Mouse (Mus musculus) gastrocnemius, postnatal 36 days (tissue): Measurements from ENCODE around the gene Selp. TPM values are rescaled to one million over a fixed set of nuclear protein-coding genes. Genes with fewer than 3 reads are reported as not detected.

Experiments
- DNase-seq, 2 experiments: peaks; one replicate each; pipeline ENCODE4 v3.0.0; 2022
- intact Hi-C: fragments of 180-260 bp; cut with DNase I; formaldehyde crosslinking; loops from one replicate; pipeline ENCODE4 v1.15.1; 2025
- total RNA-seq, 2 experiments: library from RNA; stranded (reverse); gene quantifications; 2 replicates each; pipeline ENCODE4 v1.2.3; 2021

Selp gene
- total RNA-seq, 2 experiments from 2014 or later: 0.38 to 0.67 TPM

DNA sequence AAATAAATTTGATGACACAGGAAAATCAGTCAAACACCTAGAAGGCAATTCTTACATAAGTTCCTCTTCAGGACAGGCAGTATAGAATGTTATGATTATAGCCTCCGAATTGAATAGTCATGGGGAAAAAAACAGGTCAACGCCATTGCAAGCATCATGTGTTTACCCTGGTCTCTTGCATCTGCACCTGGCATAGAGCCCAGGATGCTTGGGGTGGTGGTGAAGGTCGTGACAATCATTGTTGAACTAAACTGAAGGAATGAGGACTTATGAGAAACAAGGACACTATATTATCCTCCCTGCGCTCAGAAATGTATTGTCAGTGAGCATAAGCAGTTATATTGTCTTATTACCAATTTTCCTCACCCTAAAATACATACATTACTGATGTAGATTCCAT lies 53.8 kb downstream of the Selp start:
- intact Hi-C loops: no loop called here
- no peak for DNase-seq

DNA sequence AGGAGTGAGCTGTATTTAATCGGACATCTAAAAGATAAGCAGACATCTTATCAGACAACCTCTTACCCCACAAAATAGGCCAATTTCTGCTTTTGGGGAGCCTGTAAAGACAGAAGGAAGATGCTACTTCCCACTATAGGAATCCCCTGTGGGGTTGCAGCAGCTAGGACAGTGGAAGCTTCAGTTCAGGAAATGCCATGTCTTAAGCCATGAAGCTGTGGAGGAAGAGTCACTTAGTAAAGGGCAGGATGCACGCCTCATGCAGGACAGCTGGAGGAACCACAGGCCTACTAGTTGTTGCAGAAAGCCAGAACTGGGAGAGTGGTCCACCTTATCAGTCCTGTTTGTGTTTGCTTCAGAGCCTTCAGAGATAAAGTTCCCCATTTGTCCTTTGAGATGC lies 55.4 kb downstream of the Selp start:
- DNase-seq: no peak
- intact Hi-C loops: no loop called here

DNA sequence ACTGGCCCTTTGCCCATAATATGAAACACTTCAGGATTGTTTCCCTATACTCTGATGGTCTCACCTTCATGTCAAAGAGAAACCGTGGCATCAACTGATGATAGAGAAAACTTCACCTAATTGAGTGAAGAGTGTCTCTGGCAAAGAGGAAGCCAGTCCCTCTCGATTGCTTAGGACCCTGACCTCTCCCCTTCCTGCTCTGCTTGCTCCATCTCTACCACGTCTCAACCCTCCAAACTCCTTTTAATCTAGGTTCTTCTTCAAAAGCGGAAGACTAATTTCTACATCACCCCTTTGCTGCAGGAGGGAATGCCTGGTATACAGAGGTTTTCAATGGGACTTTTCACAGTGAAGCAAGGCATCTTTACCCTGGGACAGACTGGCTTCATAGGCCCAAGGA lies 58.1 kb downstream of the Selp start:
- intact Hi-C loops: no loop called here
- no peak for DNase-seq

DNA sequence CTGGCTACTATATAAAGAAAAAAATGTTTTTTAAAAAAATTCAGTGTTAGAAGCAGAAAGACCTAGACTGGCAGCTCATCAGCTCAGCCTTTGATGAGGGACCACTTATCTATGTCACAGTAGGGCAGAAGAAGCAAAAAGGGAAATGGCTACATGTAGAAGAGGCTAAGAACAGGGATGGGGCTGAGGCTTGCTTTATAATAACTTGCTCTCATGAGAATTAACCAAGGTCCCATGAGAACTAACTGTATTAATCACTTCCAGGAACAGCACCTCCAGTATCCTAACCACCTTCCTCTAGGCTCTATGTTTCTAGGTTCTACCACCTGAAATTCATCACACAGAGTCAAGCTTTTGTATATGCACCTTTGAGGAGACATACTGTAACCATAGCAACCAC lies 61.8 kb downstream of the Selp start:
- intact Hi-C loops: no loop called here

DNA sequence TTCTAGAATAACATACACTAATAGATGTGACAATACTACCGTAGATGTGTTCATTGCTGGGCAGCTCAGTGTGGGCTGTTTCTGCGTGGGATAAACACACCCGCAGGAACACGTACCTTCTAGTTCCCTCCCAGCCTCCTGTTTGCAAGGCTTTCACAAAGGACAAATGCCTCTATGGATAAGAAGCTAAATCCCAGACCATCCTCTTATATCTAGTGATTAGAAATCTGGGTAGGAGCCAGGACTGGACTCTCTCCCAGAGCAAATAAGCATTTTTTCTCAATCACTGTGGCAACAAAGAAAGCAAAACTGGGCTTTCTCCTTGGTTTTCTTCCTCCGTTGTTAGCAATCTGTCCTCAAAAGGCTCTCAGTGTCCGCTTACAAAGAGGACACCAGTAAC lies 63.4 kb downstream of the Selp start:
- intact Hi-C loops: no loop called here
- DNase-seq: no peak

More for the DNA sequence above, 61.8 kb downstream of the Selp start:
- no peak for DNase-seq

DNA sequence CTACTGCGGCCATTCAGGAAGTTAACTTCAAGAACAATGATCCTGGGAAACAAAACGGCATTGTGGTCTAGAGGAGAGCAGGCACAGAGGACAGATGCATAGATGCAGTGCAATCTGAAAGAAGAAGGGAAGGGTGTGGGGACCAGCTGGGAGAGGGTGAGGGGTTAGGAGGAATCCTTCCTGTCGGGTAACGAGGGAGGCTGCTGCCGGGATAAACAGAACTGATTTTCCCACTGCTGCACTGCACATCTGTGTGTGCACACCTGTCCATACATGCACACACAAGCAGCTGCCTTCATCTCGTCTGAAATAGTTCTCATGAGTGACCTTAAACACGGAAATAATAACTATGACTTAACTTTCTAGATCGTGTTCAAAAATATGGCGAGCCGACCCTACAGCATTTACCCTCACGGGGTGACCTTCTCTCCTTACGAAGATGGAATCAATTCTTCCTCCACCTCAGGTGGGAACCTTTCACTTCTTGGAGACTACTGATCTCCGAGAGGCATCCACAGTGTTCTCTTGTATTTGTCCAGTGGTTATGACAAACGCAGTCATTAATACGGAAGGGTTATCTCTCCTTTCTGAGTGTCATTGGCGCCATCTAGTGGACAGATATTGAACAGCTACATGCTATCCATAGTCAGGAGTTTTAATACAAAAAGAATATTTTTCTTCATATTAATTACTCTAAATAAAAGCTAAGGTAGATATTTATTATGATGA lies 69.2 kb downstream of the Selp start:
- peak in 1 of 2 experiments; percentile 53 for DNase-seq
- intact Hi-C loops: no loop called here

DNA sequence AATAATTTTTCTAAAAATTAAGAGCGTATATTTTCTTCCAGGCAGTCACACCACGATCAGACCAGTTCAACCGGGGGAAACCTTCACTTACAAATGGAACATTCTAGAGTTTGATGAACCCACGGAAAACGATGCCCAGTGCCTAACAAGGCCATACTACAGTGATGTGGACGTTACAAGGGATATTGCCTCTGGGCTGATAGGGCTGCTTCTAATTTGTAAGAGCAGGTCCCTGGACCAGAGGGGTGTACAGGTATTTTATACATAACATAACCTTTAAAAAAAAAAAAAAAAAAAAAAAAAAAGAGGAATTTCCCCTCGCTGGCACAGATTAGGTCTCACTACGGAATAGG lies 69.8 kb downstream of the Selp start:
- intact Hi-C loops: no loop called here
- DNase-seq: no peak

DNA sequence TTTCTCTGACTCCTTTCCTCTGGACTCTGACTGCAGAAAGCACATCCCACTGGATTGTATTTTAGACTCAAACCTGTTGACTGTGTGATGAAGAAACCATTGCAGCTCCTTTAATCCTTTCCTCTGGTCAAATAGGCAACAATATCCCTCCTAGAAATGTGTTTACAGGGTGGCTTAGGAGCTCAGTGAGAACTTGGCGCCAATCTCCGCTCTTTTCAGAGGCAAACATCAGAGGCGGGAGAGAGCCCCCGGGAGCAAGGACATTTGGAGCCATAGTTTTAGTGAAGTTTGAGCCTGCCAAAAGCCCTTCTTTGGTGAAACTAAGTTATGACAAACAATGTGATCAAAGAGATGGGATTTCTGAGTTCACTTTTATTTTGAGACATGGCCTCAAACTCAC lies 70.3 kb downstream of the Selp start:
- no peak for DNase-seq
- intact Hi-C loops: no loop called here

DNA sequence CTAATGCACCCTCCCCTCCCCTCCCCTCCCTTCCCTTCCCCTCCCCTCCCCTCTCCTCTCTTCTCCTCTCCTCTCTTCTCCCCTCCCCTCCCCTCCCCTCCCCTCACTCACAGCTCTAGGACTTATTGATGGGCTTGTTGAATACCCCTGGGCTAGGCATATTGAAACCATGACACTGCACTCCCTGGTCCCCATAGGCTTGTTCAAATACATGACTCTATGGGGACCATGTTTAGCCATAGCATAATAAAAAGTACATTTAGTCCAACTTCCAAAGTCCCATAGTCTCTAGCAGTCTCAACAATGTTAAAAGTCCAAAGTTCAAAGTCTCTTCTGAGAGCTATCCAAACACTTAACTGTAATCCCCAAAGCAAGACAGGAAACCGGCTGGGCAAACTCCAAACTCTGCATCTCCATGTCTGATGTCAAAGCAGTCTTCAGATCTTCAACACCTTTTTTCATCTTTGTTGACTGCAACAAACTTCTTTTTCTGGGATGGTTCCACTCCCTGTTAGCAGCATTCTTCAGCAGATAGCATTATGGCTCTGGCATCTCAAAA lies 72.0 kb downstream of the Selp start:
- DNase-seq: no peak
- intact Hi-C loops: no loop called here

DNA sequence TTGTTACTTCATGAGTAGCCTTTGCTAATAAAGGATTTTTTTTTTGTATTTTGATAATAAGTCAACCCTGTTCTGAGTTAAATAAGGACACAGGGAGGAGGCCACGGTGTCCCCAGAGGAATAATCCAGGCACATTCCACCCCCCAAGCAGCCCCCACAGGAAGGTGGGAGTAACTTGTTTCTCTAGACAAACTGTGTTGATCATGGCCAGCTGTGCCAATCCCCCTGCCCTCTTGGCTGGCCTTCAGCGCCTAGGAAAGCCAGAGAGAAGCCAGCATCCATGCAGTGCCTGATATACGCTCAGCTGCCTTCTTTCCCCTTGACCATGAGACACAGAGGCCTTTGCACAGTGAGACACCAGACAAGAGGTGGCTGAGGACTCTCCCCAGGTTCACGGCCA lies 84.5 kb downstream of the Selp start:
- intact Hi-C loops: no loop called here
- no peak for DNase-seq

Other genes with a start within 250 kb of the Selp start
- gene Scyl3, start 186.2 kb upstream of the Selp start, total RNA-seq: 1 to 10 TPM; 4.7 to 4.9 TPM
- gene BC055324, start 120.5 kb upstream of the Selp start, total RNA-seq: under 1 TPM; 0.18 to 0.20 TPM
- gene Mettl18, start 120.4 kb upstream of the Selp start, total RNA-seq: 1 to 10 TPM; 2.0 to 3.1 TPM
- not detected for gene Sele, start 67.0 kb upstream of the Selp start, total RNA-seq
- gene Sell, start 53.3 kb upstream of the Selp start, total RNA-seq: under 1 TPM; 0.12 to 0.41 TPM
- gene F5, start 36.6 kb downstream of the Selp start, total RNA-seq: under 1 TPM; 0.12 to 0.28 TPM
- gene Slc19a2, start 133.8 kb downstream of the Selp start, total RNA-seq: 1 to 10 TPM; 3.4 to 3.9 TPM
- gene Ccdc181, start 160.3 kb downstream of the Selp start, total RNA-seq: 1 to 10 TPM; 8.8 to 9.1 TPM
- 1 to 10 TPM; 2.1 TPM for gene Nme7, start 188.9 kb downstream of the Selp start, total RNA-seq
- gene Blzf1, start 192.2 kb downstream of the Selp start, total RNA-seq: 10 to 100 TPM; 20.1 to 24.5 TPM